Mouse (Mus musculus): Measurements from ENCODE around the gene Eif4a2. TPM values are rescaled to one million over a fixed set of nuclear protein-coding genes. Genes with fewer than 3 reads are reported as not detected.

The Eif4a2 gene
- polyA plus RNA-seq, 1 experiment = 86.9 TPM

DNA sequence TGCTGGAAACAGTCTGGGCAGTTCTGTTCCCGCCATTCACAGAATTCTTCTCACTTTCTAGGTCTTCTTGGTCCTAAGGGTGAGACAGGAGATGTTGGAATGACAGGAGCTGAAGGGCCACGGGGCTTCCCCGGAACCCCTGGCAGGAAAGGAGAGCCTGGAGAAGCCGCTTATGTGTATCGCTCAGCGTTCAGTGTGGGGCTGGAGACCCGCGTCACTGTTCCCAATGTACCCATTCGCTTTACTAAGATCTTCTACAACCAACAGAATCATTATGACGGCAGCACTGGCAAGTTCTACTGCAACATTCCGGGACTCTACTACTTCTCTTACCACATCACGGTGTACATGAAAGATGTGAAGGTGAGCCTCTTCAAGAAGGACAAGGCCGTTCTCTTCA lies 49.8 kb downstream of the Eif4a2 start:
- H3K79me3 ChIP-seq (ENCODE audit: low read depth) = no peaks in the 10 kb centered on the region
- H3K27me3 ChIP-seq (ENCODE audit: control insufficient read depth, insufficient read depth, insufficient read length) = no peaks in the 10 kb centered on the region
- H3K36me3 ChIP-seq (ENCODE audit: control insufficient read depth, insufficient read depth) = no peaks in the 10 kb centered on the region
- no peaks in the 10 kb centered on the region for H3K79me2 ChIP-seq (ENCODE audit: control insufficient read depth, insufficient read depth)
- H3ac ChIP-seq (ENCODE audit: control insufficient read depth, insufficient read length, low read depth) = no peak overlapping the region
- TF ChIP-seq MYOD1 (IDR thresholded peaks at IDR 0.05; ENCODE audit: control insufficient read depth, insufficient read length, low read depth) (no peak), MYOG (IDR thresholded peaks at IDR 0.05; ENCODE audit: control insufficient read depth, extremely low read depth, insufficient read length) (no peak), CEBPB (IDR thresholded peaks at IDR 0.05; ENCODE audit: low read depth) (no peak), USF1 (IDR thresholded peaks at IDR 0.05; ENCODE audit: low read depth) (no peak), CTCF (IDR thresholded peaks at IDR 0.05; ENCODE audit: control insufficient read depth, insufficient read depth, insufficient read length) (no peak), FOSL1 (IDR thresholded peaks at IDR 0.05; ENCODE audit: insufficient read depth, low read length, poor library complexity, severe bottlenecking) (no peak)
- no peak overlapping the region for H3K4me3 ChIP-seq (ENCODE audit: insufficient read depth, poor library complexity, severe bottlenecking)

DNA sequence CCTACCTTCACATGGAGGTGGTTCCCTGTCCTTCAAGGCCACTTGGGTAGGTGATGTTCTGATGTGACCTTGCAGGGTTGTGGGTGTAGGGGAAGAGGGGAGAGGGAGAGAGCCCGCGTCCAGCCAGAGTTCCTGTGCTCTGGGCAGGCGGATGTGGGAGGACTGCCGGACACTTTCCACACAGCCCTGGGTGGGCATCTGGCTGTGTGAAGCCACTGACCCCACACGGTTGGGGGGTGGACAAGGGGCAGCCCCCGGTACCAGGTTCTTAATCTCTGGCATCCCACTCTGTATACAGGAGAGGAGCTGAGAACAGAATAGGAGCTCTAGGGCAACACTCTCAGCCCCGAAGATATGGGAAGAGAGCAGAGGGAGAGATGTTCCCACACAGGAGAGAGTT lies 51.0 kb downstream of the Eif4a2 start:
- H3ac ChIP-seq (ENCODE audit: control insufficient read depth, insufficient read length, low read depth) = no peak overlapping the region
- no peaks in the 10 kb centered on the region for H3K79me3 ChIP-seq (ENCODE audit: low read depth)
- no peaks in the 10 kb centered on the region for H3K36me3 ChIP-seq (ENCODE audit: control insufficient read depth, insufficient read depth)
- no peak for TF ChIP-seq USF1 (IDR thresholded peaks at IDR 0.05; ENCODE audit: low read depth)
- TF ChIP-seq MYOG (IDR thresholded peaks at IDR 0.05; ENCODE audit: control insufficient read depth, extremely low read depth, insufficient read length) = no peak
- TF ChIP-seq MYOD1 (IDR thresholded peaks at IDR 0.05; ENCODE audit: control insufficient read depth, insufficient read length, low read depth) = no peak
- no peak for TF ChIP-seq CEBPB (IDR thresholded peaks at IDR 0.05; ENCODE audit: low read depth)
- no peak for TF ChIP-seq CTCF (IDR thresholded peaks at IDR 0.05; ENCODE audit: control insufficient read depth, insufficient read depth, insufficient read length)
- no peak overlapping the region for H3K4me3 ChIP-seq (ENCODE audit: insufficient read depth, poor library complexity, severe bottlenecking)
- H3K79me2 ChIP-seq (ENCODE audit: control insufficient read depth, insufficient read depth) = no peaks in the 10 kb centered on the region
- no peaks in the 10 kb centered on the region for H3K27me3 ChIP-seq (ENCODE audit: control insufficient read depth, insufficient read depth, insufficient read length)

DNA sequence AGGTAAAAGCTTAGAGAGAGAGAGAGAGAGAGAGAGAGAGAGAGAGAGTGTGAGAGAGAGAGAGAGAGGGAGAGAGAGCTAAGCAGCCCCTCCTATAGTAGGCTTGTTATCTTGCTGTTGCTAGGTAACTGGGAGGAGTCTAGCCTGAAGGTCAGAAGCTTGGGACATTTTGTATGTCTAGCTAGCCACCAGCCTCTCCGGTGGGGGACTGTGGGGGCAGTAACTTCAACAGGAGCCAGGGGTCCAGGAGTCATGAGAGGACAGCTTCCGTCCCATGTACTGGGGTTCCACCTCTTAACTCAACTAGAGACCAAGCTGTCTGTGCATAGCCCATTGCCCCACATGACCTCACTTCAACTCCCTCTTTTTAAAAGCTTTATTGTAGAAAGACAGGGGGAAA lies 51.7 kb downstream of the Eif4a2 start:
- Histone ChIP-seq H3K79me3 (ENCODE audit: low read depth) (no peaks in the 10 kb centered on the region), H3ac (ENCODE audit: control insufficient read depth, insufficient read length, low read depth) (no peak overlapping the region), H3K79me2 (ENCODE audit: control insufficient read depth, insufficient read depth) (no peaks in the 10 kb centered on the region), H3K36me3 (ENCODE audit: control insufficient read depth, insufficient read depth) (no peaks in the 10 kb centered on the region), H3K4me3 (ENCODE audit: insufficient read depth, poor library complexity, severe bottlenecking) (no peak overlapping the region), H3K27me3 (ENCODE audit: control insufficient read depth, insufficient read depth, insufficient read length) (no peaks in the 10 kb centered on the region)
- TF ChIP-seq MYOG (IDR thresholded peaks at IDR 0.05; ENCODE audit: control insufficient read depth, extremely low read depth, insufficient read length) (no peak), FOSL1 (IDR thresholded peaks at IDR 0.05; ENCODE audit: insufficient read depth, low read length, poor library complexity, severe bottlenecking) (no peak), MAX (IDR thresholded peaks at IDR 0.05) (no peak), MYOD1 (IDR thresholded peaks at IDR 0.05; ENCODE audit: control insufficient read depth, insufficient read length, low read depth) (no peak), CEBPB (IDR thresholded peaks at IDR 0.05; ENCODE audit: low read depth) (no peak)

DNA sequence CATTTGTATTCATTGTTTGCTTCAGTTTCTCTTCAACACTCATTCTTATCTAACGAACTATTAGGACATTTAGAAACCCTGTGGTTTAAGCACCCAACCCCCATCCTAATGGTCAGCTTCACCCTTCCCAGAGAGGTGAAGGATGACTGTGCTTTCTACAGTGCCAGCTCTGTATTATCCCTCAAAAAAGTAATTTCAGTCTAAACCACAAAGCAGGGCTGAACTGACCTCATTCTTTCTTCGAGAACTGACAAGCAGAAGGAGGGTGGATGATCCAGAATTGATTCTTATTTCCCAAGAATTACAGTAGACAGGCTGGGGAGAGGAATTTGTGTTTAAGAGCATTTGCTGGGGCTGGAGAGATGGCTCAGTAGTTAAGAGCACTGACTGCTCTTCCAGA lies 52.5 kb downstream of the Eif4a2 start:
- Histone ChIP-seq H3K4me3 (ENCODE audit: insufficient read depth, poor library complexity, severe bottlenecking) (no peak overlapping the region), H3K79me3 (ENCODE audit: low read depth) (no peaks in the 10 kb centered on the region), H3K79me2 (ENCODE audit: control insufficient read depth, insufficient read depth) (no peaks in the 10 kb centered on the region), H3K36me3 (ENCODE audit: control insufficient read depth, insufficient read depth) (no peaks in the 10 kb centered on the region), H3ac (ENCODE audit: control insufficient read depth, insufficient read length, low read depth) (no peak overlapping the region), H3K27me3 (ENCODE audit: control insufficient read depth, insufficient read depth, insufficient read length) (no peaks in the 10 kb centered on the region)
- TF ChIP-seq CTCF (IDR thresholded peaks at IDR 0.05; ENCODE audit: control insufficient read depth, insufficient read depth, insufficient read length) (no peak), MYOG (IDR thresholded peaks at IDR 0.05; ENCODE audit: control insufficient read depth, extremely low read depth, insufficient read length) (no peak), USF1 (IDR thresholded peaks at IDR 0.05; ENCODE audit: low read depth) (no peak), MYOD1 (IDR thresholded peaks at IDR 0.05; ENCODE audit: control insufficient read depth, insufficient read length, low read depth) (no peak), CEBPB (IDR thresholded peaks at IDR 0.05; ENCODE audit: low read depth) (no peak), MAX (IDR thresholded peaks at IDR 0.05) (no peak), FOSL1 (IDR thresholded peaks at IDR 0.05; ENCODE audit: insufficient read depth, low read length, poor library complexity, severe bottlenecking) (no peak)

DNA sequence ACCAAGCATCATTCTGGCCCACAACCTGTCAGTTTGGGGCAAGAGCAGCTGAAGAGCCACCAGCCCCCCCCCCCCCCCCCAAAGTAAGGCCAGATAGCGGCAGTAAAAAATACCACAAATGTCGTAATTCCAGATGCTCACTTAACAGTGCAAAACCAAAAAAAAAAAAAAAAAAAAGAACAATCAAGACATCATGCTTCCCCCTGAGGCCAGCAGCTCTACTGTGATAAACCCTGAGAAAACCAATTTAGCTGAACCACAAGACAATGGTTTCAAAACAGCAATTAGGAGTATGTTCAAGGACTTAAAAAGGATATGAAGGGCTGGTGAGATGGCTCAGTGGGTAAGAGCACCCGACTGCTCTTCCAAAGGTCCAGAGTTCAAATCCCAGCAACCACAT lies 54.9 kb downstream of the Eif4a2 start:
- no peaks in the 10 kb centered on the region for H3K79me3 ChIP-seq (ENCODE audit: low read depth)
- H3ac ChIP-seq (ENCODE audit: control insufficient read depth, insufficient read length, low read depth) = no peak overlapping the region
- no peaks in the 10 kb centered on the region for H3K36me3 ChIP-seq (ENCODE audit: control insufficient read depth, insufficient read depth)
- no peak overlapping the region for H3K4me3 ChIP-seq (ENCODE audit: insufficient read depth, poor library complexity, severe bottlenecking)
- TF ChIP-seq MYOD1 (IDR thresholded peaks at IDR 0.05; ENCODE audit: control insufficient read depth, insufficient read length, low read depth) = peak; percentile 17
- TF ChIP-seq FOSL1 (IDR thresholded peaks at IDR 0.05; ENCODE audit: insufficient read depth, low read length, poor library complexity, severe bottlenecking) = no peak
- TF ChIP-seq CTCF (IDR thresholded peaks at IDR 0.05; ENCODE audit: control insufficient read depth, insufficient read depth, insufficient read length) = no peak
- TF ChIP-seq CEBPB (IDR thresholded peaks at IDR 0.05; ENCODE audit: low read depth) = peak; percentile 8
- no peaks in the 10 kb centered on the region for H3K27me3 ChIP-seq (ENCODE audit: control insufficient read depth, insufficient read depth, insufficient read length)
- H3K79me2 ChIP-seq (ENCODE audit: control insufficient read depth, insufficient read depth) = no peaks in the 10 kb centered on the region

Small RNA genes within 50 kb of the gene (microRNA-seq; reads per million reads assigned to microRNA genes)
- not detected for gene Gm49346 (ENCODE audit: borderline microRNAs expressed)

Other genes with a start within 250 kb of the Eif4a2 start
- gene Tbccd1, start 249.8 kb upstream of the Eif4a2 start, polyA plus RNA-seq (2012; fragmentation: generic; extraction: Trizol) = 9.9 TPM
- gene Dnajb11, start 249.6 kb upstream of the Eif4a2 start, polyA plus RNA-seq (2012; fragmentation: generic; extraction: Trizol) = 70.2 TPM
- gene Ahsg, start 216.2 kb upstream of the Eif4a2 start, polyA plus RNA-seq (2012; fragmentation: generic; extraction: Trizol) = not detected
- 2.3 TPM for gene Fetub, start 189.1 kb upstream of the Eif4a2 start, polyA plus RNA-seq (2012; fragmentation: generic; extraction: Trizol)
- gene Hrg, start 156.4 kb upstream of the Eif4a2 start, polyA plus RNA-seq (2012; fragmentation: generic; extraction: Trizol) = not detected
- gene Kng2, start 78.0 kb upstream of the Eif4a2 start, polyA plus RNA-seq (2012; fragmentation: generic; extraction: Trizol) = not detected
- not detected for gene Kng1, start 49.6 kb upstream of the Eif4a2 start, polyA plus RNA-seq (2012; fragmentation: generic; extraction: Trizol)
- gene Rfc4, start 20.3 kb downstream of the Eif4a2 start, polyA plus RNA-seq (2012; fragmentation: generic; extraction: Trizol) = 39.8 TPM
- not detected for gene Adipoq, start 39.1 kb downstream of the Eif4a2 start, polyA plus RNA-seq (2012; fragmentation: generic; extraction: Trizol)
- 6.2 TPM for gene St6gal1, start 117.3 kb downstream of the Eif4a2 start, polyA plus RNA-seq (2012; fragmentation: generic; extraction: Trizol)